Mouse (Mus musculus): ENCODE measurements around the gene Golim4. TPM values are rescaled to one million over a fixed set of nuclear protein-coding genes. Genes with fewer than 3 reads are reported as not detected.

The Golim4 gene
- polyA plus RNA-seq, 1 experiment from 2014 or later = 62.0 TPM

DNA sequence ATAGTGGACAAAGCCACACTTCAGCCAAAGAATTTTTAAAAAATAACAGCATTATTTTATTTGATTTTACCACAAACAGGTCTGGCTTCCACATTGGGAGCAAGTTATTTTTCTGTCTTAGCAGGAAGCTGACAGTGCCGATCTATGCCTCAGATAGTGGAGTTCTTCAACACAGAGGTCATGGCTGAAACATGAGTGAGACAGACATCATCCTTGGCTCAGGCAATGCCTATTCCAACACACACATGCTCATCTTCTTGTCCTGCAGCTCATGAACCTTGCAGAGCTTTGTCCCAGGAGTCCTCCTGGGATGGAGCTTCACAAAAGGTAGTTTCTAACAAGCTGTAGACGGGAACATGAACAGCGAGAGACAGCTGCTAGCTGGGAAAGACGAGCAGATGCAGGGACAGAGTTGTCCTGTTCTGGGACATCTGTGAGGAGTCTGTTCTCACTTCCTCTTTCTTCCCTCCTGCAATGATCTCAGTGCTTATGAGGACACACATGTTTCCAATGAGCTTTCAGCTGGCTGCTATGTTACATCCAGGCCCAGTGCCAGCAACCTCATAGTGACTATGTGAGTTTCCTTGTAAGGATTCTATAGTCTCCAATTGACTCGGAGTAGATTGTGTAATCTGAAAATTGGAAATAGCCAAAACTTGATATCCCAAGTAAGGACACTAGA, 121.3 kb downstream of the Golim4 start:
- Histone ChIP-seq H3K4me3 (no peak overlapping the region), H3K36me3 (no peaks in the 10 kb centered on the region), H3K4me2 (no peak overlapping the region), H3K27ac (peak overlapping the region; percentile 33; the same call in 1 of the 2 replicates), H3K9me3 (no peaks in the 10 kb centered on the region), H3K9ac (no peak overlapping the region), H3K4me1 (no peaks in the 10 kb centered on the region), H3K27me3 (no peaks in the 10 kb centered on the region)
- 0 out of 2 replicates have a peak, but pooled peaks have one; percentile 55 for ATAC-seq (ENCODE audit: insufficient number of reproducible peaks, low FRiP score, low TSS enrichment, low read depth)
- 49% methylated on average over 5 of the region's 5 CpGs for WGBS

DNA sequence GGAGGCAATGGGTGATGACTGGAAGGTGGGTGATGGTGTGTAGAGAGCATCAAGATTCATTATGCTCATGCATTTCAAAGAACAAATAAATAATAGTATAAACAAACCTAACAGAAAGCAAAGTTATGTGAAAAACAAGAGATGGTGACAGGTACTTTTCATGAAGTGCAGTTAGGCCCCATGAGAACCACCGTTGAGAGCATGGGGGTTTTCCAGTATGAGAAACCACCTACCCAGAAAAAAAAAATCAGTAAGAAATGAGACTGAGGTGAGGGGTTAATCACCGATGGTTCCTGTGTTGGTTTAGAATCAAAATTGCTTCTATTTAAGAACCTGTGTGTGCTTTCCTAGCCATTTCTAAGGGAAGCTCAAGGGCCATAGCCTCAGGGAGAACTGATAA, 121.9 kb downstream of the Golim4 start:
- H3K9ac ChIP-seq = no peak overlapping the region
- no peak overlapping the region for H3K4me2 ChIP-seq
- H3K27ac ChIP-seq = no peak overlapping the region
- no peaks in the 10 kb centered on the region for H3K9me3 ChIP-seq
- 70% methylated on average over 2 of the region's 2 CpGs for WGBS
- ATAC-seq (ENCODE audit: insufficient number of reproducible peaks, low FRiP score, low TSS enrichment, low read depth) = no peak
- no peak overlapping the region for H3K4me3 ChIP-seq
- H3K4me1 ChIP-seq = no peaks in the 10 kb centered on the region
- no peaks in the 10 kb centered on the region for H3K36me3 ChIP-seq
- H3K27me3 ChIP-seq = no peaks in the 10 kb centered on the region

Other genes with a start within 250 kb of the Golim4 start
- gene Gm29133, start 208.8 kb downstream of the Golim4 start, polyA plus RNA-seq (2015; fragmentation: Nextera tagmentation; extraction: Ambion mirVana) = not detected in 2 replicates
- 0.38 and 0.41 TPM in 2 replicates for gene Fstl5, start 117.3 kb upstream of the Golim4 start, polyA plus RNA-seq (2015; fragmentation: Nextera tagmentation; extraction: Ambion mirVana)